Mouse (Mus musculus): ENCODE data around the gene Prrg4. TPM values are rescaled to one million over a fixed set of nuclear protein-coding genes. Genes with fewer than 3 reads are reported as not detected.

Gene Prrg4
- 0.32 and 0.88 TPM in 2 replicates for polyA plus RNA-seq (2012; rRNA removed)

DNA sequence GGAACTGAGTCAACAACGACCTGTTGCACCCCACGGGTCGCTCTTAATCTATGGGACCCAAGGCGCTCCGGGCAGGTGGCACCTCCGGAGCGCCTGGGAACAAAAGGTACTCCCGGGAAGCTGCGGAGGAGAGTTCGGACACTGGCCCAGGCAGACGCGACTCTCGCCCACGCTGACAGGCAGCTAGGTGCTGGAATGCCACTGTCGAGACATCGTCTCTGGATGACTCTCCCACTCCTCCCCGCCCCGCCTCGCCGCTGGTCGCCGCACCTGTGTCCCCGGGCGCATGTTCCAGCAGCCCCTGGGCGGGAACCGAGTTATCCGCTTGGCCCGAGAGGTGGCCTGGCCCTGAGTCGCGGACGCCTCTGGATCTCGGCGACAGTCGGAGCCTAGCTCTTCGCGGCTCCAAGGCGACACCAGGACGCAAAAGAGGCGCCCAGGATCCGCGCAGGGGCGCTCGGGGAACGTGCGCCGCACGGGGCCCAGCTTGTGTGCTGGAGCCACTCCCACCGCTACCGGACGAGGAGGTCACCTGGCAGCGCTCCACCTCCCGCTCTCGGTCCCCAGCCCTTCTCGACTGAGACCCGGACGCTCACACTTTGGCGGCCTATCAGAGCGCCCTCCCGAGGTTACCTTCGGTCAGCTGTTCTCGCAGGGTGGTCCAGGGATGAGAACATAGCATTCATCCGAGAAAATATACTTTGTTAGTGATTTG, at the start of gene Prrg4:
Prrg4 (minus strand) TSS at position 601 of the 715 bp plus-strand sequence.

GRCm38 (mm10) chr2:104867282-104867855, 17.7 kb upstream of the Prrg4 start, which contains the start of gene Ccdc73:
Ccdc73 (plus strand) TSS chr2:104867805.

DNA sequence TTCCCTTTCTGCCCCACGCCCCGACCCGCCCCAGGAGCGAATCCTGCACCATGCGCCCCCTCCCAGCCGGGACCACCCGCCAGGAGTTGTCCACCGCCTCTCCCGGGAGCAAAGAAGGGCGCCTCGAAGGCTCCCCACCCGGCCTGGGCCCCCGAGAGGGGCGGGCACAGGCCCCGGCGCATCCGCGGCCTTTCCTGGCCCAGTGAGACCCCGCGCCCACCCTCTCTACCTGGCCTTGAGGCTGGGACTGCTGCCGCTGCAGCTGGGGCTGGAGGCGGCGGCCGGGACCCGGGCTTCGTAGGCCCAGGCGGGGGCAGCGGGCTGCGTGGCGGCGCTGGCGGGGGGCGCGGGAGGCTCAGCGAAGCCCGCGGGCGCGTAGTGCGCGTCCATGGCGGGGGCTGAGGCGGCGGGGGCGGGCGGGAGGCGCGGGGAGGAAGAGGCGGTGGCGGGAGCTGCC, 33.3 kb downstream of the Prrg4 start, which contains the start of gene Qser1:
Qser1 (minus strand) TSS at position 390 of the 457 bp plus-strand sequence.

Other genes with a start within 250 kb of the Prrg4 start
- gene Tcp11l1, start 137.7 kb downstream of the Prrg4 start, polyA plus RNA-seq (2012; rRNA removed), result 27.2 and 30.1 TPM in 2 replicates
- not detected in 2 replicates for gene Pin1rt1, start 133.5 kb downstream of the Prrg4 start, polyA plus RNA-seq (2012; rRNA removed)
- gene Depdc7, start 107.0 kb downstream of the Prrg4 start, polyA plus RNA-seq (2012; rRNA removed), result 1.8 and 2.7 TPM in 2 replicates
- 11.6 and 24.1 TPM in 2 replicates for gene Qser1, start 33.1 kb downstream of the Prrg4 start, polyA plus RNA-seq (2012; rRNA removed)
- 3.7 and 7.3 TPM in 2 replicates for gene Ccdc73, start 17.9 kb upstream of the Prrg4 start, polyA plus RNA-seq (2012; rRNA removed)
- gene Eif3m, start 167.2 kb upstream of the Prrg4 start, polyA plus RNA-seq (2012; rRNA removed), result 186 and 220 TPM in 2 replicates
- gene Gm11060, start 242.1 kb upstream of the Prrg4 start, polyA plus RNA-seq (2012; rRNA removed), result not detected in 2 replicates

Measured in central nervous system, embryonic 11.5 days (tissue).